Mouse (Mus musculus) right cerebral cortex, postnatal 10 days (tissue): Measurements from ENCODE around the gene Ppef2.

ENCODE experiments used
- DNase-seq, 2 experiments: peaks; one replicate each; pipeline ENCODE4 v3.0.0; 2021; ENCODE audit warnings: low spot score in 2 of 2

Ppef2 gene

GRCm38 (mm10) chr5:92239333-92240232 lies 16.5 kb downstream of the Ppef2 start:
- peak; percentile 81 to 85 for DNase-seq

GRCm38 (mm10) chr5:92234939-92235557 lies 21.0 kb downstream of the Ppef2 start:
- no peak for DNase-seq

GRCm38 (mm10) chr5:92233366-92233765 lies 22.7 kb downstream of the Ppef2 start:
- no peak for DNase-seq

- DNase-seq = no peak
Measured at GRCm38 (mm10) chr5:92231836-92232235, 24.2 kb downstream of the Ppef2 start.

GRCm38 (mm10) chr5:92230306-92230705 lies 25.8 kb downstream of the Ppef2 start:
- DNase-seq = no peak

- DNase-seq = no peak
Measured at GRCm38 (mm10) chr5:92229514-92229913, 26.6 kb downstream of the Ppef2 start.

- no peak for DNase-seq
Measured at GRCm38 (mm10) chr5:92228776-92229175, 27.3 kb downstream of the Ppef2 start.

GRCm38 (mm10) chr5:92227782-92228181 lies 28.3 kb downstream of the Ppef2 start:
- no peak for DNase-seq

GRCm38 (mm10) chr5:92220287-92220902 lies 35.7 kb downstream of the Ppef2 start:
- no peak for DNase-seq

- DNase-seq = no peak
Measured at GRCm38 (mm10) chr5:92219826-92220225, 36.3 kb downstream of the Ppef2 start.

GRCm38 (mm10) chr5:92218915-92219793 lies 36.9 kb downstream of the Ppef2 start:
- peak in 1 of 2 experiments; percentile 54 for DNase-seq

GRCm38 (mm10) chr5:92215308-92215707 lies 40.8 kb downstream of the Ppef2 start, which contains the start of gene U90926:
Gene U90926 (minus strand): TSS chr5:92215408.
- no peak for DNase-seq

GRCm38 (mm10) chr5:92212231-92212630 lies 43.8 kb downstream of the Ppef2 start:
- DNase-seq = no peak

GRCm38 (mm10) chr5:92210205-92210604 lies 45.9 kb downstream of the Ppef2 start:
- DNase-seq = no peak

GRCm38 (mm10) chr5:92206121-92206520 lies 50.0 kb downstream of the Ppef2 start:
- DNase-seq = no peak

GRCm38 (mm10) chr5:92205706-92206105 lies 50.4 kb downstream of the Ppef2 start:
- DNase-seq = no peak

GRCm38 (mm10) chr5:92205184-92205583 lies 50.9 kb downstream of the Ppef2 start:
- DNase-seq = no peak

- DNase-seq = no peak
Measured at GRCm38 (mm10) chr5:92204162-92205036, 51.7 kb downstream of the Ppef2 start.

GRCm38 (mm10) chr5:92198266-92198665 lies 57.8 kb downstream of the Ppef2 start:
- DNase-seq = no peak
